Mouse (Mus musculus) lung, postnatal 0 days (tissue): ENCODE data around the gene Olfr393.

Source experiments
- CTCF ChIP-seq: IDR thresholded peaks from 2 replicates; pipeline ENCODE4 v1.5.1; 2016; ENCODE audit warnings: antibody characterized with exemption, mild to moderate bottlenecking
- EP300 ChIP-seq: IDR thresholded peaks from 2 replicates; pipeline ENCODE4 v1.6.1; 2016; ENCODE audit warnings: antibody characterized with exemption, mild to moderate bottlenecking, control low read depth

- no peak for TF ChIP-seq EP300
- TF ChIP-seq CTCF = no peak
These were observed 39.4 kb upstream of the Olfr393 start, which contains the start of gene Olfr394 for GRCm38 (mm10) chr11:73890671-73891070.
